Mouse (Mus musculus): ENCODE results near the gene Xiap.

GRCm38 (mm10) chrX:42139882-42140281 lies 80.4 kb downstream of the Xiap start:
- TF ChIP-seq CTCF (IDR thresholded peaks at IDR 0.05; ENCODE audit: borderline replicate concordance, insufficient read depth, low read depth, low read length) (no peak), POLR2A (IDR thresholded peaks at IDR 0.05; ENCODE audit: borderline replicate concordance, insufficient read depth, low read length) (no peak)
